Mouse (Mus musculus) stomach, postnatal 0 days (tissue): ENCODE measurements at regions not wholly inside any gene's neighbourhood (a gene's known extent, or its start where the extent isn't known, plus 50 kb on each side); places are given as distances from the start of the nearest gene placed in this dataset.

Experiments used
- CTCF ChIP-seq: IDR thresholded peaks from 2 replicates; pipeline ENCODE4 v1.5.1; 2016; ENCODE audit warnings: antibody characterized with exemption, low read depth, mild to moderate bottlenecking, moderate library complexity
- EP300 ChIP-seq: optimal IDR thresholded peaks from 2 replicates; pipeline ENCODE3; 2016; ENCODE audit warnings: antibody characterized with exemption

- TF ChIP-seq EP300 (no peak), CTCF (no peak)
These were observed 161.3 kb upstream of the Castor2 start for GRCm38 (mm10) chr5:133937967-133938918.
